Mouse (Mus musculus) kidney, adult 2 months (tissue): Measurements from ENCODE around the gene Vmn1r52.

Experiments
- CTCF ChIP-seq: fragments of 200-500 bp; conservative IDR thresholded peaks from 2 replicates; pipeline ENCODE4 v1.5.1; 2011; ENCODE audit warnings: low read depth, mild to moderate bottlenecking, control low read depth, low read length, moderate library complexity, mixed read lengths; ENCODE audit not compliant: insufficient read depth, insufficient read length
- POLR2A ChIP-seq: fragments of 200-500 bp; IDR thresholded peaks from one replicate; pipeline ENCODE4 v1.6.1; 2011; ENCODE audit warnings: low read depth, low read length, control low read depth

GRCm38 (mm10) chr6:90160139-90160538 is 14.5 kb upstream of the Vmn1r52 start:
- TF ChIP-seq CTCF, result no peak
- TF ChIP-seq POLR2A, result no peak
